ENCODE assay signal across 7 mouse cellular contexts in genomic region chr17:32113523-32114421, GRCm38 (mm10). TPM values are rescaled to one million over a fixed set of nuclear protein-coding genes. Genes with fewer than 3 reads are reported as not detected.
A peak's percentile ranks its signal among the peaks of the same experiment; 100 is the strongest.
DNase-seq lines count a peak whose midpoint lies in the region; ATAC-seq lines count a peak whose summit lies in the region.

No protein-coding gene starts in this region.

- H3K4me2 ChIP-seq in hindbrain, embryonic 11.5 days (replicated peaks; ENCODE audit: low read depth, low read length): peak overlapping the region; percentile 86

- no peaks in the 10 kb centered on the region for H3K36me3 ChIP-seq in hindbrain, embryonic 11.5 days (ENCODE audit: control insufficient read depth, insufficient read depth, low read length)

- peak overlapping the region; percentile 32; the same call in 1 of the 2 replicates for H3K9ac ChIP-seq in hindbrain, embryonic 11.5 days (ENCODE audit: low read depth, low read length)

- H3K4me3 ChIP-seq in hindbrain, embryonic 11.5 days (ENCODE audit: low read depth, low read length): peak overlapping the region; percentile 37

- H3K27me3 ChIP-seq in hindbrain, embryonic 11.5 days (ENCODE audit: control insufficient read depth, insufficient read depth, low read length): peaks cover 9% of the 10 kb centered on the region

- intact Hi-C loops in left cerebral cortex, postnatal 4 days (cut with DNase I): no loop called here

- peak; percentile 48 for DNase-seq in WW6 (ENCODE audit: low read depth, low spot score)
- DNase-seq in cerebellum, adult 18-20 months: peak; percentile 74 to 76
- peak; percentile 67 for DNase-seq in hindbrain, embryonic 11.5 days (ENCODE audit: low spot score)
- DNase-seq in left cerebral cortex, postnatal 4 days: peak; percentile 39
- peak; percentile 41 to 47 for DNase-seq in spleen, postnatal 36 days (ENCODE audit: low spot score in 2 of 2)

- peak; percentile 19; the same call in 1 of the 2 replicates for ATAC-seq in frontal cortex, adult (ENCODE audit: low TSS enrichment)
- peak; percentile 65 for ATAC-seq in hindbrain, embryonic 11.5 days (ENCODE audit: low FRiP score)
- peak; percentile 65 for ATAC-seq in megakaryocyte-erythroid progenitor cell, adult 5-6 weeks (replicated peaks; ENCODE audit: low FRiP score, low TSS enrichment, poor library complexity, severe bottlenecking)

- 0 out of 2 replicates have a peak, but pooled peaks cover 2% of the 10 kb centered on the region for H3K4me1 ChIP-seq in hindbrain, embryonic 11.5 days (replicated peaks; ENCODE audit: control insufficient read depth, insufficient read depth, low read length)

- WGBS in hindbrain, embryonic 11.5 days: under 1% methylated on average over 55 of the region's 56 CpGs

- no peak overlapping the region for H3K27ac ChIP-seq in hindbrain, embryonic 11.5 days (ENCODE audit: low read depth, low read length)

- no peaks in the 10 kb centered on the region for H3K9me3 ChIP-seq in hindbrain, embryonic 11.5 days (ENCODE audit: control insufficient read depth, low read length)

RNA-seq across cellular contexts. Expression of gene Notch3, which starts 52.9 kb away (rescaled TPM):
- polyA plus RNA-seq in hindbrain, embryonic 11.5 days (2014; fragmentation: Nextera tagmentation; extraction: Ambion mirVana): 20.3 and 24.7 TPM in 2 replicates
- 10 to 100 TPM; 21.8 to 21.9 TPM for total RNA-seq in left cerebral cortex, postnatal 4 days (2021)
- not detected in 2 replicates for total RNA-seq in megakaryocyte-erythroid progenitor cell, adult 5-6 weeks (2014; fragmentation: Nextera tagmentation)
- total RNA-seq in megakaryocyte-erythroid progenitor cell, adult 5-6 weeks (2017): 0.04 TPM in 1 of 2 replicates, not detected in the other

Comparison
In these comparisons a context has a peak if more than half of its experiments do, and no peak if none do; other contexts are left out.
1. RNA of gene Notch3, which starts 52.9 kb away (total RNA-seq): 21.8 to 21.9 TPM in left cerebral cortex, postnatal 4 days; 0.04 TPM in megakaryocyte-erythroid progenitor cell, adult 5-6 weeks; every median in the first group is over 10 times any median in the second.
2. Peak in every context shown above with its lines, with median percentiles within 50 percentile points of each other: DNase-seq and ATAC-seq.